Mouse (Mus musculus): ENCODE results near the gene Phka2.

Phka2 gene

DNA sequence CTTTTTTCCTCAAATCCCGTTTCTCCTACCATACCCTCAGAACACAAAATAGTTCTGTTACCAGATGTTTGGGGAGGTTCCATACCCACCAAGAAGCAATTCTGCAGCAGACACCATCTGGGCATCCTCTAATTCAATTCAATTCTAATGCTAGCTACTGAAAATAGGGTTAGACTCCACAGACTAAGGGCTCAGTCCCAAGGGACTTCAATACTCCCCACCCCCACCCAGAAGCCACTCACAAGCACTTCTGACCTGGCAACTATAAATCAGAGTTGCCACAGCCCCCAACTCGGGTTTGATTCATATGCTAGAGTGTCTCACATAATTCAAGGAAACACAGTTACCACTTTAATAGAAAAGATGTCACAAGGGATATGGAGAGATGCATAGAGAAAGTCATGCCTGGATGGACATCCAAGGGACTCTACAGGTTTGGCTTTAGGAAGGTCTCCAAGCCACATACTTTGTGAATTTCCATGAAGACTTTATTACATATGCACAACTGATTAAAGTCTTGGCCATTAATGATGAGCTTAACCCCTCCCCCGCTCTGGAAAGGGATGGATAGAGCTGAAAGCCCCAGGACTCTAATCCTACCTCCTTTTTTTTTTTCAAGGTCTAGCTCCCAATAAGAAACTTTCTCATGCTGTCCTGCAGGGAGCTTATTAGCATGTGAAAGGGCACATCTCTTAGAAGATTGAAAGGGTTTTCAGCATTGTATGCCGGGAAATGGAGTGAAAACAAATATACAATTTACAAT lies 109.1 kb downstream of the Phka2 start:
- no peak for DNase-seq (ENCODE audit: low read depth, low spot score)
- H3K27me3 ChIP-seq (ENCODE audit: control insufficient read depth, insufficient read depth, low read length, poor library complexity, severe bottlenecking): no peaks in the 10 kb centered on the region
- no peaks in the 10 kb centered on the region for H3K36me3 ChIP-seq (ENCODE audit: control insufficient read depth, insufficient read depth, low read length, poor library complexity, severe bottlenecking)
